Mouse (Mus musculus): Measurements from ENCODE around the gene Cst6.

Gene Cst6

GRCm38 (mm10) chr19:5348526-5349501, 560 bp downstream of the Cst6 start:
- DNase-seq (ENCODE audit: low read depth): peak; percentile 74

GRCm38 (mm10) chr19:5348064-5348463, 1.3 kb downstream of the Cst6 start:
- no peak for DNase-seq (ENCODE audit: low read depth)

GRCm38 (mm10) chr19:5345297-5346131, 3.9 kb downstream of the Cst6 start:
- DNase-seq (ENCODE audit: low read depth): no peak

- no peak for DNase-seq (ENCODE audit: low read depth)
These were observed 8.0 kb downstream of the Cst6 start for GRCm38 (mm10) chr19:5341360-5341759.

GRCm38 (mm10) chr19:5337975-5338374, 11.4 kb downstream of the Cst6 start:
- peak; percentile 88 for DNase-seq (ENCODE audit: low read depth)

GRCm38 (mm10) chr19:5335441-5335840, 13.9 kb downstream of the Cst6 start, which contains the start of gene Catsper1:
TSS of gene Catsper1 (plus strand) at chr19:5335741.
- no peak for DNase-seq (ENCODE audit: low read depth)

- no peak for DNase-seq (ENCODE audit: low read depth)
These were observed 14.6 kb downstream of the Cst6 start for GRCm38 (mm10) chr19:5334741-5335140.

GRCm38 (mm10) chr19:5327970-5328369, 21.4 kb downstream of the Cst6 start:
- no peak for DNase-seq (ENCODE audit: low read depth)

- DNase-seq (ENCODE audit: low read depth): peak; percentile 67
These were observed 25.6 kb downstream of the Cst6 start for GRCm38 (mm10) chr19:5323801-5324200.

GRCm38 (mm10) chr19:5313189-5313588, 36.2 kb downstream of the Cst6 start:
- no peak for DNase-seq (ENCODE audit: low read depth)

- peak; percentile 40 for DNase-seq (ENCODE audit: low read depth)
These were observed 40.3 kb downstream of the Cst6 start for GRCm38 (mm10) chr19:5309025-5309424.

GRCm38 (mm10) chr19:5306968-5307734, 42.2 kb downstream of the Cst6 start:
- DNase-seq (ENCODE audit: low read depth): peak; percentile 63

- DNase-seq (ENCODE audit: low read depth): no peak
These were observed 43.1 kb downstream of the Cst6 start for GRCm38 (mm10) chr19:5306279-5306678.

- DNase-seq (ENCODE audit: low read depth): peak; percentile 84
These were observed 46.9 kb downstream of the Cst6 start for GRCm38 (mm10) chr19:5302455-5302854.

GRCm38 (mm10) chr19:5300588-5300987, 48.8 kb downstream of the Cst6 start:
- DNase-seq (ENCODE audit: low read depth): no peak

GRCm38 (mm10) chr19:5297903-5298800, 51.2 kb downstream of the Cst6 start, which contains the start of gene Gal3st3:
TSS of gene Gal3st3 (plus strand) at chr19:5298331.
- no peak for DNase-seq (ENCODE audit: low read depth)

GRCm38 (mm10) chr19:5296630-5297029, 52.7 kb downstream of the Cst6 start:
- no peak for DNase-seq (ENCODE audit: low read depth)

GRCm38 (mm10) chr19:5295736-5296075, 53.7 kb downstream of the Cst6 start:
- no peak for DNase-seq (ENCODE audit: low read depth)

GRCm38 (mm10) chr19:5294972-5295735, 54.2 kb downstream of the Cst6 start, which contains the start of gene Sf3b2:
TSS of gene Sf3b2 (minus strand) at chr19:5295455.
- peak; percentile 99 for DNase-seq (ENCODE audit: low read depth)
